Mouse (Mus musculus) CH12.LX (cell line): ENCODE data around the gene 8030474K03Rik.

Experiments used
- BHLHE40 ChIP-seq: IDR thresholded peaks from 2 replicates; pipeline ENCODE4 v1.6.1; 2011; ENCODE audit warnings: mild to moderate bottlenecking, low read depth, low read length, improper control_type of control experiment
- CHD1 ChIP-seq: IDR thresholded peaks from 2 replicates; pipeline ENCODE4 v1.6.1; 2012; ENCODE audit warnings: low read depth, low read length, improper control_type of control experiment, inconsistent platforms
- CHD2 ChIP-seq: IDR thresholded peaks from 2 replicates; pipeline ENCODE4 v1.6.1; 2011; ENCODE audit warnings: low read length, improper control_type of control experiment
- CTCF ChIP-seq, 2 experiments: IDR thresholded peaks in 1 of 2; conservative IDR thresholded peaks in 1 of 2; 2 replicates each; pipeline ENCODE4 v1.5.1; 2011 to 2012; ENCODE audit warnings: low read depth in 2 of 2, low read length in 2 of 2, improper control_type of control experiment in 1 of 2, inconsistent platforms in 1 of 2, mild to moderate bottlenecking in 1 of 2, moderate library complexity in 1 of 2
- EP300 ChIP-seq: IDR thresholded peaks from 2 replicates; pipeline ENCODE4 v1.6.1; 2011; ENCODE audit warnings: low read length, improper control_type of control experiment
- JUND ChIP-seq: conservative IDR thresholded peaks from 2 replicates; pipeline ENCODE4 v1.6.1; 2011; ENCODE audit warnings: low read depth, low read length, improper control_type of control experiment
- MEF2A ChIP-seq: IDR thresholded peaks from 2 replicates; pipeline ENCODE4 v1.6.1; 2014; ENCODE audit warnings: low read depth, mild to moderate bottlenecking, inconsistent platforms, low read length, improper control_type of control experiment, borderline replicate concordance
- POLR2A ChIP-seq: IDR thresholded peaks from 2 replicates; pipeline ENCODE4 v1.6.1; 2011; ENCODE audit warnings: low read depth, mild to moderate bottlenecking, improper control_type of control experiment, low read length
- POLR2AphosphoS2 ChIP-seq: IDR thresholded peaks from 2 replicates; pipeline ENCODE4 v1.6.1; 2011; ENCODE audit warnings: low read depth, low read length, improper control_type of control experiment
- RAD21 ChIP-seq: IDR thresholded peaks from 2 replicates; pipeline ENCODE4 v1.6.1; 2011; ENCODE audit warnings: low read depth, mild to moderate bottlenecking, low read length, improper control_type of control experiment, moderate library complexity
- TCF12 ChIP-seq: IDR thresholded peaks from 2 replicates; pipeline ENCODE4 v1.6.1; 2014; ENCODE audit warnings: low read depth, mild to moderate bottlenecking, inconsistent platforms, low read length, improper control_type of control experiment

DNA sequence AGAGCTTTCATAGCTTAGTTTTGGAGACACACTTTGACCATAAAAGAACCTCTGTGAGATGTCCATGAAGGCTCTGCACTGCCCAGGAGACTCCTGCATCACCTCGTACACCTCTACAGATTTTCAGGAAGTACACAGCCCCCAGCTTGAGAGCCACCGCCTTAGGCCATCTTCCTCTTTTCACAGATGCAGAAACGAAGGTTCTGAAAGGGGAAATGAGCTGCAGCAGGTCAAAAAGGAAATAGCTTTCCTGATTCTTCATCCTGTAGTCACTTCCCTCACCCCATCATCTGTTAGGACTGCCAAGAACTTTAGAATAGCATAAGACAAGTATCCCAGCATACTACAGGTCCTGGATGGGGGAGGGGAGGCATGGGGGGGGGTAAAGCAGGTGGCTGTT is 24.1 kb upstream of the 8030474K03Rik start:
- TF ChIP-seq POLR2AphosphoS2 (no peak), TCF12 (no peak), EP300 (peak; percentile 64), CTCF (conservative IDR thresholded peaks at IDR 0.05 in 1 of 2, IDR thresholded peaks at IDR 0.05 in 1 of 2; ENCODE audit: low read depth in 2 of 2, low read length in 2 of 2) (no peak), CHD1 (no peak), BHLHE40 (no peak), POLR2A (no peak), CHD2 (no peak), RAD21 (no peak), MEF2A (no peak), JUND (no peak)
